Mouse (Mus musculus) kidney, postnatal 14 days (tissue): Measurements from ENCODE around the gene Fam122b.

Experiments used
- DNase-seq: peaks from one replicate; pipeline ENCODE4 v3.0.0; 2022; ENCODE audit warnings: mixed read lengths

Fam122b gene

GRCm38 (mm10) chrX:53269289-53270062 lies at the start of gene Fam122b:
TSS of gene Fam122b (minus strand) at chrX:53269805.
- peak; percentile 94 for DNase-seq

GRCm38 (mm10) chrX:53287924-53288323 lies 18.3 kb upstream of the Fam122b start:
- no peak for DNase-seq

- no peak for DNase-seq
Measured at GRCm38 (mm10) chrX:53273124-53273523, 3.5 kb upstream of the Fam122b start, which contains the start of gene Fam122c. TSS of gene Fam122c (plus strand) at chrX:53273424.

GRCm38 (mm10) chrX:53271628-53272027 lies 2.0 kb upstream of the Fam122b start:
- DNase-seq, result peak; percentile 84

- DNase-seq, result no peak
Measured at GRCm38 (mm10) chrX:53270063-53270432, 443 bp upstream of the Fam122b start.

GRCm38 (mm10) chrX:53268856-53269255 lies 749 bp downstream of the Fam122b start:
- peak; percentile 72 for DNase-seq

GRCm38 (mm10) chrX:53266186-53266585 lies 3.4 kb downstream of the Fam122b start:
- DNase-seq, result no peak

GRCm38 (mm10) chrX:53255195-53255594 lies 14.4 kb downstream of the Fam122b start:
- no peak for DNase-seq

GRCm38 (mm10) chrX:53240011-53240410 lies 29.6 kb downstream of the Fam122b start, which contains the start of gene Plac1:
TSS of gene Plac1 (minus strand) at chrX:53240111.
- DNase-seq, result no peak

- DNase-seq, result no peak
Measured at GRCm38 (mm10) chrX:53237971-53238370, 31.6 kb downstream of the Fam122b start.

GRCm38 (mm10) chrX:53236404-53236803 lies 33.2 kb downstream of the Fam122b start:
- no peak for DNase-seq

- DNase-seq, result no peak
Measured at GRCm38 (mm10) chrX:53233689-53234088, 35.9 kb downstream of the Fam122b start.

GRCm38 (mm10) chrX:53231965-53232364 lies 37.6 kb downstream of the Fam122b start:
- DNase-seq, result peak; percentile 38

GRCm38 (mm10) chrX:53224353-53224944 lies 45.2 kb downstream of the Fam122b start:
- no peak for DNase-seq

GRCm38 (mm10) chrX:53220855-53221254 lies 48.8 kb downstream of the Fam122b start:
- no peak for DNase-seq

GRCm38 (mm10) chrX:53214557-53215229 lies 54.9 kb downstream of the Fam122b start:
- peak; percentile 32 for DNase-seq

GRCm38 (mm10) chrX:53213838-53214237 lies 55.8 kb downstream of the Fam122b start:
- no peak for DNase-seq

GRCm38 (mm10) chrX:53212485-53212884 lies 57.1 kb downstream of the Fam122b start:
- DNase-seq, result no peak

- DNase-seq, result peak; percentile 75
Measured at GRCm38 (mm10) chrX:53211756-53212483, 57.7 kb downstream of the Fam122b start.

GRCm38 (mm10) chrX:53209431-53209830 lies 60.2 kb downstream of the Fam122b start:
- DNase-seq, result no peak

GRCm38 (mm10) chrX:53204690-53205311 lies 64.8 kb downstream of the Fam122b start:
- DNase-seq, result no peak

- no peak for DNase-seq
Measured at GRCm38 (mm10) chrX:53201616-53202015, 68.0 kb downstream of the Fam122b start.

GRCm38 (mm10) chrX:53197681-53198080 lies 71.9 kb downstream of the Fam122b start:
- no peak for DNase-seq
